Mouse (Mus musculus) spleen, postnatal 4 days (tissue): ENCODE results near the gene Rcor3.

Experiments
- DNase-seq, 2 experiments: peaks; one replicate each; pipeline ENCODE4 v3.0.0; 2022; ENCODE audit warnings: low spot score in 2 of 2

The Rcor3 gene

GRCm38 (mm10) chr1:192094451-192095170 lies 43.3 kb downstream of the Rcor3 start:
- peak; percentile 67 to 83 for DNase-seq

DNA sequence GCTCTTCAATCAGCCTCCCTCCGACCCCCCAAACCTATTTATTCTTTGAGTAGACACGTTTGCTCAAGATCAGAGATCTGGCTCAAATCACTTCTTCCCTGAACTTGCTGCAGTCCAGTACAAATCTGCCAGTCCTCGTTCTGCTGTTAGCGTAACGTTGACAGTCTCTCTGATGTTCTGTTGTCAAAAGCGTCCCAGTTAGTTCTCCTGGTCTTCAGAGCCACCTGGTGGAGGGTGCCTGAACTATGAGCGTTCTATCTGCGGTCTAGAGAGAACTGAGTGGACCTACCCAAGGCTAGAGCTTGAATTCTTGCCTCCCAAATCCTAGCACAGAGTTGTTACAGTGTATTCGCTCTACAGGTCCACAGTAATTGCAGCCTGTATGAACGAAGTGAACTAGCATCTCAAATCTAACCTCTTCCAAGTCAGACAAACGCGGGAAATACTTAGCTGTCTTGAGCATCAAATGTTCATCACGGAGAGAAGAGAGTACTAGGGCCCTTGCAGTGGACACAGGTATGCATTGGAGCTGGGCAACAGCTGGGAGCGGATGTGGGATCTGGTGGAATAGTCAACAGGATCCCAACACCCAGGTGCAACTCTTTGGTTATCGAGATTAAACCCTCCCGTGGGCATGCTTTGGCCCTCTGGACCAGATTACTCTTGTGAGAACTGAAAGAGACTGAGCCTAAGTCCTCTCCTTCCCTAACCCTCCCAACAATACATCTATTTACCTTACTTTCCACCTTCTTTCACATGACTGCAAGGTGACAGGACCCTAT lies 44.8 kb downstream of the Rcor3 start:
- DNase-seq, result peak; percentile 83 to 90

GRCm38 (mm10) chr1:192091806-192092772 lies 45.8 kb downstream of the Rcor3 start, which contains the start of gene Traf5:
TSS of gene Traf5 (minus strand) at chr1:192092559.
- DNase-seq, result peak; percentile 99 to 100

GRCm38 (mm10) chr1:192090689-192091567 lies 46.9 kb downstream of the Rcor3 start:
- DNase-seq, result peak; percentile 52 to 78

DNA sequence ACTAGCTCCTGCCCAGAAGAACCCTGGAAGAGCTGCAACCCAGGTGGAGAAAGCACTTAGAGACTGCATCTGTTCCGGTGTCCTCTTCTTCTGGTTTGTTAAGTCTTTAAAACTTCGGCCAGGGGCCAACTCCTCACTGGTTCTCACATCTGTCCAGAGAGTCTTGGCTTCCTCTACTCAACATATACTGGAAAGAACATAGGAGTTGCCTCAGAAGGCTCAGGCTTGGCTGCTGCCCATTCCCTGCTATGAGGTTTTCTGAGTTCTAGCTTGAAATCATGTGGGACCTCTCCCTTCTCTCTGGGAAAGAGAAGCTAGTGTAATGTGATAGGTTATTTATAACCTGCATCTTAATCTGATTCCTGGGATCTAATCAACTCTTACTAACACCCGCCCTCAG lies 47.6 kb downstream of the Rcor3 start:
- no peak for DNase-seq

DNA sequence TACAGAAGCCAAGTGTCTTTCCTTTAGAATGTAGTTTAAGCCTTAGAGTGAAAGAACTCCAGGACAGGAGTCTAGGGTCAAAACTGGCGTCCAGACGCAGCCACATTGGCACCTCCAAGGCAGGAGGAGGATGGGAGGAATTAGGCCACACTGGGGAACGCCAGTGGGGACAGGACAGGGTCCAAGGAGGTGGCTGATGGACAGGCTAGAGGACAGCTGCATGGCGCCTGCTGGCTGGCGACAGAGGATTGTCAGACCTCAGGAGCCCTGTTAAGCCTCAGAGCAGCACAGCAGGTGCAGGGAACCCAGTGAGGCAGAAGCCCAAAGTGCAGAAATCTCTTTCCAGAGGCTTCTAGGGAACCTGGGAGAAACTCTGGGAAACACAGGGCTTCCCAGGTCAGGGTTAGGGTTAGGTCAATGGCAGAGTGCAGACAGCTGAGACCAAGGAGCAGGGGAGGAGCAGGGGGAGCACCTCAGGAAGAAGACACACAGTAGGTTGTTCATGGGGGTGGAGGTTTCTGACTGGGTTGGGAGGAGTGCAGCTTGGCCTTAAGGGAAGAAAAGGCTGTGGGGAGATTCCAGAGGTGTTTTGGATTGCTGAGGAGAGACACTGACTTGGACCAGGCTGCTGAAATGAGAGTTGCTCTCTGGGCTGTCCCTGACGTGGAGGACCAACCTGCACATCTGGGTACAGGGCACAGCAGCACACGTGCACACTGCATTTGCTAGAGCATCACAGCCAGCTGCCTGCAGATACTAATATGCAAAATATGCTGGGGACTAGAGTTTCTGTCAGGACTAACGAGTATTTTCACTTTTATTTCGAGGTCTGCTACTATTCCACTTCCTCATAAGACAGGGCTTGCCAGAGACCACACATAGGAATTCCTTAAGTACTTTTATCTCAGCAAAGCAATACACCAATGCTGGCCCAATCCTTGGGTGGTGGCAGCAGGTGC lies 48.4 kb downstream of the Rcor3 start:
- DNase-seq, result peak in 1 of 2 experiments; percentile 66

- DNase-seq, result no peak
Measured at GRCm38 (mm10) chr1:192088011-192088410, 49.9 kb downstream of the Rcor3 start.

DNA sequence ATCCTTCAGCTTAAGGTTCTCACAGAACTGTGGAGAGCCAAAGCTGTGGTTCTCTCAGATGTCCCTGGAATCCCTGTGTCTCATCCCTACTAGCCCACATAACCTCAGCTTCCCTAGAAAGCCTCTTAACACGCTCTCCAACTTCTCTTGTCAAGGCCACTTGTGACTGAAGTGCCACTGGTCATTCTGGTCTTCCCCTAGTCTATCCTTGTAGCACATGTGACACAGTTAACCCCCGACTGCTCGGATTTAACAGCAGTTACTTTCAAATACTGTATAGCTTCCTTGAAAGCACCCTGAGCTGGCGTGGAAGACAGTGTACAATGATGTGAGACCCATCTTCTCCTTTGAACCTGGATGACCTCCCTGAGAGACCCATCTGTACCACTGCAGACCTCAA lies 50.8 kb downstream of the Rcor3 start:
- no peak for DNase-seq

GRCm38 (mm10) chr1:192086279-192087037 lies 51.4 kb downstream of the Rcor3 start:
- DNase-seq, result peak in 1 of 2 experiments; percentile 69

- peak in 1 of 2 experiments; percentile 58 for DNase-seq
Measured at GRCm38 (mm10) chr1:192085218-192085617, 52.6 kb downstream of the Rcor3 start.

DNA sequence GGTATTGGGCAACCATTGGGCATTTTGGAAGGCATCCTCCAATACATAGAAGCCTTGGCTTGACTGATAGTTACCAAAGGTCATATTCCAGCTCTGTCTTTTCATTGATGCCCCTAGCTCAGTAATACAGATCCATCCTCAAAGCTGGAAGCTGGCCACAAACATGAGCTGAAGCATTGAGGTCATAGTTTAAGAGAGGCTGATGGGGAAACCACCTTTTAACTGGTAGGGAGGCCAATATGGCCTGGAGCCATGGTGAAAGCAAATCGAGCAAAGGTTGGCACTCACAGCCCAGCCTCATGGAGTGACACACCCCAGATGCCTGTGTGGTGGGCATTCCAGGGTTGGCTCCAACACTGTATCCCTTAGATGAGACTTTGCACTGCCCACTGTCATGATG lies 55.2 kb downstream of the Rcor3 start:
- DNase-seq, result no peak

DNA sequence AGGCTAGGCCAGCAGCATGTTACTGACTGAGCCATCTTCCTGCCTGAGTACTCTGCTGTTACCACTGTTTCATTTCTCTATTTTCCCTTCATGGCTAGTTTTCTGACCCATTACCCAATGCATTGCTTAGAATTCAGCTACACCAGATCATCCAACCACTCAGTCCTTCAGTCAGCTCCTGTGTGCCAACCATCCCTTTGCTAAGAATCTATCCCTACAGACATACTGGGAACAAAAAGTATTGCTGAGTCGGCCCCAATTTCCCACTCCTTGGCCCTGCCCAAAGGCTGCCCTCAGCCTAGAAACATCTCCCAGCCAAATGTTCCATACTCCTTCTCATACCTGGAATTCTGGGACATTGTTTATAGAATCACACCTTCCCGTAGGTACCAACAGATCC lies 56.7 kb downstream of the Rcor3 start:
- no peak for DNase-seq

- no peak for DNase-seq
Measured at GRCm38 (mm10) chr1:192079121-192079520, 58.7 kb downstream of the Rcor3 start.

DNA sequence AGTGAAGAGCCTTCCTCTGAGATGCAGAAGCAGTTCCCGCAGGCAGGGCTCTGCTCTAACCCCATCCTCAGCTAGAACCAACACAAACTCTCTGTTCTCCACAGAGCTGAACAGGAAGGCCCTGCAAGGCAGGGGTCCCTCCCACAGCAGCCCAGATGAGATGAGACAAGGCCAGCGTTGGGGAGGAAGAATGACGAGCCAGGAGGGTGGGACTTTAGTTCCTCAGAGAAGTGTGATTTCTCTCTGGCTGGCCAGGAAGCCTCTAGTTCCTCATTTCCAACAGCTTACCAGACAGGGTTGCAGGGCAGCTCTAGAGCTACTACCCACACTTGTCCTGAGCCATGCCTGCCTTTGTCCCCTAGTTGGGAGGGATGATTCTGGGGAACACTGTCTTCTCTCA lies 59.5 kb downstream of the Rcor3 start:
- DNase-seq, result peak; percentile 52 to 72

DNA sequence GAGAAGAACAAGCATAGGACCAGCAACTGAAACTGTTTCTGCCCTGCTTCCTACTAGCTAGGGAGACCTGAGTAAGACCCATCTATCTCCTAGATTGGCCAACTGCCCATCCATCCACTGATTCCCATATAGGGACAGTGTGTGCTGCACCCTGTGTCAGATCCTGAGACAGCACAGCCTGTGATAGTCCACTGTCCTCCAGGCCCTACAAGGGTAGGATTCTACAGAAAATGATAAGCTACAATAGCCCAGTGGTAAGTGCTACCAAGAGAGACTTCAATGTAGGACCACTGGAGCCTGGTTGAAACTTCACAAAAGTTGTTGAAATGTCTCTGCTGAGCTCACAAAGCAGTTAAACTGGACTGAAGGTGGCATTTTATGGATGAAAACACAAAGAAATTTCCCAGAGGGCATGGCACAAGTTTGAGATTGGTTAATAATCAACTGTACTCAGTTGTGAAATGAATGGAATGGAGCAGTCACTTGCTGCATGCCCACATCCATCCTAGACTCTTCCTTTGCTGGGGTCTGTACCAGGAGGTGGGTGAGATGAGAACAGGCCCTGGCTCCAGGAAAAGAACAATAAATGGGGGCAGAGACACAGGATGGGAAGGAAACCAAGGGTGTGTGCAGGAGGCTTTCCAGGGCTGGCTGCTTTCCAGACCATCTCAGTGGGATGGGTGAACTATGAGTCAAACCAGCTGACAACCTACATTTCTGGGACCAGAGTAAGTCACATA lies 60.9 kb downstream of the Rcor3 start:
- DNase-seq, result no peak

GRCm38 (mm10) chr1:192076101-192076500 lies 61.8 kb downstream of the Rcor3 start:
- no peak for DNase-seq

DNA sequence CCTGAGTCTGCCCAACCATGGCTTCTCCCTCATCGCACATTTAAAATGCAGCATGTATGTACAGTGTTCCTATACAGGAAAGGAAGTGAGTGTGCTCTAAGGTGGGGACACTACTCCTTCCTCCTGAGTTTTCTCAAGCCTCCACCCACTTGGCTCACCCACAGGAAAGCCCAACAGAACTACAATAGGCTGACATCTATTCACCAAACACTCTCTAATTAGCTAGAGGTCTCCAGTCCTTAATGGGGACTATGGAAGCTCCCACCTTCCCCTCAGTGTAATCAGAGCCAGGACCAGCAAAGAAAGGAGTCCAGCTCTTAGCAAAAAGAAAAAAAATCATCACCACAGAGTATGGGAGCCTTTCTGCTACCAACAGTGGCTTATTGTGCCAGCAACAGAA lies 63.0 kb downstream of the Rcor3 start:
- no peak for DNase-seq

GRCm38 (mm10) chr1:192072426-192072825 lies 65.4 kb downstream of the Rcor3 start:
- DNase-seq, result no peak
